Mouse (Mus musculus): ENCODE data around the gene Mical3.

Gene Mical3

GRCm38 (mm10) chr6:121145010-121145604, 14.3 kb upstream of the Mical3 start:
- DNase-seq, result no peak

DNA sequence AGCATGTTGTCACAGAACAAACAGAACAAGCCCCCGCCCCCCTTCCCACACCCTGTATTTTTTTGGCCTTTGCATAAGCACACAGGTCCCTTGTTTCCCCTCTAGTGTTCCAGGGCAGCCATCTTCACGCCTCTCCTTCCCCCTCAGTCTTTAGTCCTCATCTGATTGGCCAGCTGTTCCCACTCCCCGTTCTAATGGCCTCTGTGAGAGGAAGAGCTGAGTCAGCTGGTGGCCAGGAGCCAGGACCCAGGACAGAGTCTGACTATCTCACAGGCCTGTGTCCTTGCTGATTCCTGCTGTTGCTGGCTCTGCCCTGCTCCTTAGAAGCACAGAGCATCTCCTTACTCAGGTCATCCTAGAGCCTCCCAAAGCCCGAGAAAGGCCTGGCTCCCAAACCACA, 13.3 kb upstream of the Mical3 start:
- DNase-seq, result peak; percentile 88

DNA sequence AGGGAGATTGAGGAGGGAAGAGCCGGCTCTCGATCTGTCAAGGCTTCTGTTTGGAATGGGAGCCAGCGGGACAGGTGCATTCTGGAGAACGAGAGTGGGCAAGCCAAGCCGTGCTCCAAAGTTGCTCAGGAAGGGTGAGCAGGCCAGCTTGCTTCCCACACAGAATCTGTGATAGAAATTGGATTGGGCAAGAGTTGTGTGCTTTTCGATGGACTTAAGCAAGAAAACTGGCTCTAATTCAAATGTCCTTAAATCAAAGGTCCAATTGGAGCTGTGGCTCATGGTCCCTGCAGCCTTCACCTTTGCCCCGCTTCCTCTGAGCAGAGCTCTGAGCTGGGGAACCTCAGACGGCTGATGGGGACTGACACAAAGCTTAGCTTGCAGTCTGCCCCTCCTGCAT, 12.6 kb upstream of the Mical3 start:
- DNase-seq, result peak; percentile 83

GRCm38 (mm10) chr6:121142298-121142697, 11.5 kb upstream of the Mical3 start:
- no peak for DNase-seq

DNA sequence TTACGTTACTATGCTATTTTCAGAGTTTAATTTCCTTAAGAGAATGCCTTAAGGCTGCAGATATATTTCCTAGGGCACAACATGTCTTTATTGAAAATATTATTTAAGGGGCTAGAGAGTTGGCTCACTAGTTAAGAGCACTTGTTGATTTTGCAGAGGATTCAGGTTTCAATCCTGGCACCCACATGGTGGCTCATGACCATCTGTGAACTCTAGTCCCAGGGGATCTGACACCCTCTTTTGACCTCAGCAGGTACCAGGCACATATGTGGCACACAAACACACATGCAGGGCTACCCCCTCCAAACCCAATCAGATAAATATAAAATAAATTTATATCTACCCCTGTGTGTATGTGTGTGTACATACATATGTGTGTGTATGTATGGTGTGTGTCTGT, 8.5 kb upstream of the Mical3 start:
- no peak for DNase-seq

- DNase-seq, result no peak
These were observed 7.7 kb upstream of the Mical3 start for GRCm38 (mm10) chr6:121138338-121139040.

DNA sequence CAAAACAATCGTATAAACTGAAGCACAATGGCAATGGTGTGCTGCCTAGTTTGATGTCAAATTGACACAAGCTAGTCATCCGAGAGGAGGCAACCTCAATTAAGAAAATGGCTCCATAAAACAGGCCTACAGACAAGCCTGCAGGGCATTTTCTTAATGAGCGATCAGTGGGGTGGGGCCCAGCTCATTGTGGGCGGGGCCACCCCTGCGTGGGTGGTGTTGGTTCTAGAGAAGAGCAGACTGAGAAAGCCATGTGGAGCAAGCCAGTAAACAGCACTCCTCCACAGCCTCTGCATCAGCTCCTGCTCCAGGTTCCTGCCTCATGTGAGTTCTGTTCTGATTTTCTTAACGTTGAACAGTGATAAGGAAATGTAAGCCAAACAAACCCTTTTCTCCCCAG, 6.4 kb upstream of the Mical3 start:
- no peak for DNase-seq

DNA sequence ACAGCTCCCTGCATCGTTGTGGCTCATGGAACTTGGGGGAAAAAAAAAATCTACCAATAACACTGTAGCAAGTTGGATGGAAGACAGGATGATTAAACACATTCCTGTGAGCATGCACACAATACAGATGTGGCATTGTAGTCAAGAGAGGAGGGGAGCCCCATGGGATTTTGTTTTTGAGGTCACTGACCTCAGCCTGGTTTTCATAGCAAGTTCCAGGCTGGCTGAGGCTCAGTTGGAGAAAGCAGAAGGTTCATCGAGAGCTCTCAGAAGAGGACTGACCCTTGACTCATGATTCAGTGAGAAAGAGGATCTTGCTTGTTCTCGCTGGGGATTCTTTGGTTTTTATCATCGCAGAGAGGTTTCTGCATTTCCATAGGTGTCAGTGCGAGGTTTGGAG, 4.1 kb upstream of the Mical3 start:
- no peak for DNase-seq

- no peak for DNase-seq
These were observed 3.5 kb upstream of the Mical3 start for GRCm38 (mm10) chr6:121134249-121134648.

DNA sequence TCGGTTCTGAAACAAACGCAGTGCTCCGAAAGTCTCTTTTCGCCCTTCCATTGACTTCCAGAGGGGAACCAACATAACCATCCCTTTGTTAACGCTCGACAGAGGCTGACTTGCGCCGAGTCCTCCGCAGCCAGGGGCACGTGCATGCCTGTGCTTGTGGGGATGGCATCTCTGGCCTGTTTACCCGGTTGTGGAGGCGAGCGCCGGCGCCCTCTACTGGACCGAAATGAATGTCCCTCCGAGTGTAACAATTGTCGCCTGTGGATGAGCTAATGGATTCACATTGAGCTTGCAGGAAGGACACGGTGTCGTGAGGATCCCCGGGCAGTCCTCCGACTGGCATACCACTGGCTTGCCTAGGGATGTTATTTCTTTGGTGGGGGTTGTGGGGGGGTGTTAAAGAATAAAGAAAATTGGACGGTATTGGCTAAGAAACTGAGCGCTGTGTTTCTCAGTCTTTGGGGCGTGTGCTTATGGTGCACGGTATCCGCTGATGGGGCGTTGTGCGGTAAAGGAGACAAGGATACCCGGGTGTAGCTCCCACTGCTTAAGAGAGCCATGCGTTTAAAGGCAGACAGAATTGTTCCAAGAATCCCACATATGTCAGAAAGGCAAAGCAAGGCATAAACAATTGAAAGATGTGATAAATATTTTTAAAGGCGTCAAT, 627 bp downstream of the Mical3 start:
- peak; percentile 85 for DNase-seq

DNA sequence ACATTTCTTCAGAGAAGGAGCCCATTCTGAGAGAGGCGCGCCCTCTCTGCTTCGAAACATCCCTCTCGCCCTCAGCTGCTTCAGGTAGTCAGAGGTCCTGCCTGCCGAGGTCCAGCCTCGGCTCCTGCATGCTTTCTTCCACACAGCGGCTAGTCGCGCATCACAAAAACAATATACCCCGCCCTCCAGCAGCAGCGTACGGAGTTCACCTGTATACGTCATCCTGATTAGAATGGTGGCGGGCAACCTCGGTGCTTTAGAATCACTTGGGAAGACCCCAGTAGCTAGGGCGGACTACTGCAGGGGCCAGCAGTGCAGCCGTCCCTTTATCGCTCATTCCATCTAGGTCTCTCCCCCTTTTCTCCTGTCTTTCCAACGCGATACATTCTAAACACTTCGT, 1.3 kb downstream of the Mical3 start:
- no peak for DNase-seq

- DNase-seq, result no peak
These were observed 2.1 kb downstream of the Mical3 start for GRCm38 (mm10) chr6:121128736-121129135.

DNA sequence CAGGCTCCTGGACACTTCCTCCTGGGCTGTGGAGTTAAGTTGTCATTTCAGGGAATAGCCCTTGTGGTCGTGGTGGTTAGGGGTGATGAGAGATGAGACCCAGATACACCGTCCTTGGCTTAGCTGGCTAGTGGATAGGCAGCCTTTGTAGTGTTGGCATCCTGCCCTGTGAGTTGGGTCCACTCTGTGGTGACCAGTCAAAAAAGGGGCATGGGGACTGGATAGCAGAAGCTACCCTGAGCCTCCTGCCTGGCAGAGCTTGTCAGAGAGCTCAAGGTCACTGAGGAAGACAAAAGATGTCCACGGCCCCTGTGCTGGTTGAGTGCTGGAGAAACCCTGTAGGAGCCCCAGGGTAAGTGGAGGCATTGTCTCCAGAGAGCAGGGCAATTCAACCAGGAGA, 3.1 kb downstream of the Mical3 start:
- DNase-seq, result no peak

- DNase-seq, result no peak
These were observed 4.6 kb downstream of the Mical3 start for GRCm38 (mm10) chr6:121126202-121126601.

DNA sequence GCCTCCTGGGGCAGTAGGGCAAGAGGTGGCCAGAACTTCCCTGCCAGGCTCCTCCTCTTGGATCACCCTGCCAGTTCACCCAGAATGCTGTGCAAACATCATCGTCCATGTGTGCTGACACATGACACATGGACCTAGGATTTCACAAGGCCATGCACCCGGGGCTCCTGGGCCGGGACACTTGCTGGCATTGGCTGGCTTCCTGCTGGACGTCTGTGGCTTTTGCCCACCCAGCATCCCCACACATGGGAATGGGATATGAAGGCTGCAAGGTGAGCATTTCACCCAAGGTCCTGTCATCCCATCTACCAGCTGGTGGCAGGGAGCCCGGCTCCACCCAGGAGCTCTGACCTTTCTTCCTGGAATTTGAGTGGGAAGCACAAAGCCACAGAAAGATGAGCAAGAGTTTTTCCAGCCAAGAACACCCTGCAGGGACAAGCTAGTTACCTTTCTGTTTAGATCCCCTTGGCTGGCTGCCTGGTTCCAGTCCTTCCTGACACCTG, 8.0 kb downstream of the Mical3 start:
- peak; percentile 89 for DNase-seq

DNA sequence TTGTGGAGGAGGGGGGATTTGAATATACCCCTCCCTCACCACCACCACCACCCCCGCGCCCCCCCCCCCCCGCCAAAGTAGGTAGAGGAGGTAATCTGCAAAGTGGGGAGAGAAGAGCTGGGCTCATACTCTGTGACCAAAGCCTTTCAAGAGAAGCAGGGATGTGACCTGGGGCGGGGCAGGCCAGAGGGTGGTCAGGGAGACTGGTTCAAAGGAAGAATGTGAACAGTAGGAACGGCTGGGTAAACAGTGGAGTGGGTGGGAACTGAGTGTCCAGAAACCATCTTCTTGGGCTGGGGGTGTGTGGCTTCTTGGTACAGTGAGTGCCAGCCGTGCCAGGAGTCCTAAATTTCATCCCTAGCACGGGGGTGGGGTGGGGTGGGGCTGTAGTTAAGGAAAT, 10.0 kb downstream of the Mical3 start:
- no peak for DNase-seq

GRCm38 (mm10) chr6:121117971-121118755, 12.6 kb downstream of the Mical3 start:
- no peak for DNase-seq

GRCm38 (mm10) chr6:121117142-121117541, 13.7 kb downstream of the Mical3 start:
- DNase-seq, result no peak

- DNase-seq, result no peak
These were observed 14.4 kb downstream of the Mical3 start for GRCm38 (mm10) chr6:121116434-121116833.

DNA sequence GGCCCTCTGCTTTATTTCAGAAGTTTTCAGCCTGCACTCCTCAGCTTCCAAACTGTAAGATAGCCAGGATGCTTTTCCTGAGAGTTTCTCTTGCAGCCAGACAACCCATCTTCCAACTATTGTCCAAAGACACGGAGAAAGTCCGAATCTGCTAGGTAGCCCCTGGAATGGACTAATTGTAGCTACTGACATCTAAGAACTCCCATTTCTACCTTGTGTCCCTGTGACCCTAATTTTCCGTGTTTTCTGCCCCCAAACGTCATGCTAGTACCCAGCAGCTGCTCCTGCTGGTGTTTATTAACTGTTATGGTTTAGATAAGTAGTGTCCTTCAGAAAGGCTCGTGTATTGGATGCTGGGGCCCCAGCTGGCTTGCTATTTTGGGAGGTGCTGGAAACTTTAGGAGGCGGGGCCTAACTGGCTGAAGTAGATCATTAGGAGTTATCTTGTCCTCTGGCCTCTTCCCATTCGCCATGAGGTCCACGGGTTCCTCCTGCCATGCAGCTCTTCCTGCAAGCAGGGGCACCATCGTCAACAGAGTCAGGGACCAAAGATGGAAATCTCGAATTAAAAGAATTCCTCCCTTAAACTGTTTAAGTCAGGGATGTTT, 19.2 kb downstream of the Mical3 start:
- no peak for DNase-seq

DNA sequence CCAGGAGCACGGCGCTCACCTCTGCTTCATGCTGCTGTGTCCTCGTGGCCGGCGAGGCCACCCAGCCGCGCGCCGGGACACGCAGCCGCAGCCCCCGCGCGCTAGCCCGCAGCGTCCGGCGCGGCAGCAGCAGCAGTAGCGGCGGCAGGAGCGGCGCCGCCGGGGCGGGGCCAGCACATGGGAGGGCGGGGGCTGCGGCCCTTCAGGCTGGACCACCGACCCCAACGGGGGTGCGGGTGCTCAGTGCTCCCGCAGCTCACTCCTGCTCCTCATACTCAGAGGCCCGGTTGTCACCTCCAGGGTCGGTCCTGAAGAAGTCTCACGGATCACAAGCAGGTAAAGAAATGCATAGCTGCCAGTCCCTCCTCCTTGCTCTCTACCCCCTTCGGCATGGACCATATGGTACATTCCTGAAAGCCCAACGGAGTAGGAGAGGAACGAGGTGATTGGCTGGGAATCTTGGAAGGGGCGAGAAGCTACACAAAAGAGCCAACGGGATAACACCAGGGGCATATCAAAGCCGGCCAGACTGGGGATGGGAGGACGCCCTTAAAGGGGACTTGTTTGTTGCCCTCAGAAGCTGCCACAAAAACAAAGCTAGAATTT, 20.7 kb downstream of the Mical3 start:
- peak; percentile 97 for DNase-seq

DNA sequence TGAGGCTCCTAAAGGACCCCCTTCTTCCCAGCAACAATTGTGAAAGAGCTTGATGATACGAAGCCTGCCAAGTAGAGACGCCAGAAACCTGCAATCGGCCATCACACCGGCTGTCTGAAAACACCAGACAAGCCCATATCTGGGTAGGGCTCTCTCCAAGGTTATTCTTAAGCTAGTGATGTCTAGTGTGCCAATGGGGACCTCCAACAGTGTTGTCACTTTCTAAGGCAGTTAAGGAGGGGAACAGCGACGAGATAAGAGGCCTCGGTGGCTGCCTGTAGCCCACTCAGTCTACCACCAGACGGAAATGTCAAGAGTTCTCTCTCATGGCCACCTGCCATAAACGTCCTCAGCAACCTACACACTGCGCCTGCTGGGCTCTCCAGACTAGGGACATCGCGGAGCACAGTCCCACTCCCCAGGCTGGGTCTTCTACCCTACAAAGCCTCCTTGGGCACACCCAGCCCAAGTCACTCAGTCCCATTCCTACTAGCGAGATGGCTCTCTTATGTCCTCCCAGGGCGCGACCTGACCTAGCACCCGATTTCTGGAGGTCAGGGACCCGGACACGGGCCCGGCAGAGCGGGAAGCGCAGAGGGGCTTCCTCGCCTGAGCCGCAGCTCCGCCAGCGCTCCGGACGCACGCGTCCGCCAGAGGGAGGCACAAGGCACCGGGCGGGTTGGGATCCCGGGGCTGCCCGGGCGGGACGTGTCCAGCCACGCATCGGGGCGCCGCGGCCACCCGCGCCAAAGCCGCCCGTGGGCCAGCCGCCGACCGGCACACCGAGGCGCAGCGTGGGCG, 21.4 kb downstream of the Mical3 start:
- DNase-seq, result peak; percentile 27

Measured in kidney, adult 9 months (tissue).